Mouse (Mus musculus) cerebellum, adult 2 months (tissue): ENCODE results near the gene Tars2. TPM values are rescaled to one million over a fixed set of nuclear protein-coding genes. Genes with fewer than 3 reads are reported as not detected.

Experiments used
- DNase-seq, 2 experiments: peaks; one replicate each; pipeline ENCODE4 v3.0.0; 2021
- H3K27ac ChIP-seq: fragments of 200-500 bp; 2 replicates; pipeline ENCODE4 v1.5.1; 2012; ENCODE audit warnings: low read length, control low read depth, inconsistent platforms; ENCODE audit not compliant: insufficient read depth
- H3K27me3 ChIP-seq: fragments of 200-500 bp; 2 replicates; pipeline ENCODE4 v1.6.1; 2012; ENCODE audit warnings: inconsistent platforms, mild to moderate bottlenecking, low read length, moderate library complexity; ENCODE audit not compliant: control insufficient read depth, insufficient read depth
- H3K4me1 ChIP-seq: fragments of 200-500 bp; 2 replicates; pipeline ENCODE4 v1.6.1; 2011; ENCODE audit warnings: low read length; ENCODE audit not compliant: control insufficient read depth, insufficient read depth
- H3K4me3 ChIP-seq: fragments of 200-500 bp; replicated peaks from 2 replicates; pipeline ENCODE3; 2011; ENCODE audit warnings: mild to moderate bottlenecking, low read depth, low read length, control low read depth; ENCODE audit not compliant: insufficient read depth
- CTCF ChIP-seq: fragments of 200-500 bp; IDR thresholded peaks from 2 replicates; pipeline ENCODE4 v1.5.1; 2011; ENCODE audit warnings: low read depth, mild to moderate bottlenecking, control low read depth, low read length, moderate library complexity, borderline replicate concordance; ENCODE audit not compliant: insufficient read depth
- POLR2A ChIP-seq: fragments of 200-500 bp; IDR thresholded peaks from 2 replicates; pipeline ENCODE4 v1.6.1; 2011; ENCODE audit warnings: low read length, control low read depth, borderline replicate concordance; ENCODE audit not compliant: insufficient read depth
- WGBS: fragments of 180-500 bp; shearing (Covaris S2); methylation state at CpG from one replicate; pipeline ENCODE4 v1.1.7; 2018; 5-methylcytosine and 5-hydroxymethylcytosine counted together
- polyA plus RNA-seq: library from polyadenylated mRNA; depleted of rRNA; stranded (reverse); fragments of >200 nt; gene quantifications from 2 replicates; pipeline ENCODE4 v1.2.3, GENCODE M21; 2012

Gene Tars2
- polyA plus RNA-seq, 1 experiment = 41.3 TPM

GRCm38 (mm10) chr3:95754345-95755206 lies 5.4 kb downstream of the Tars2 start:
- Histone ChIP-seq H3K27ac (no peak overlapping the region; the same call in 1 of the 2 replicates), H3K27me3 (no peaks in the 10 kb centered on the region), H3K4me3 (peak overlapping the region; percentile 98), H3K4me1 (no peaks in the 10 kb centered on the region)
- DNase-seq = peak; percentile 96
- under 1% methylated on average over 30 of the region's 30 CpGs for WGBS
- TF ChIP-seq CTCF = no peak
- TF ChIP-seq POLR2A = peak; percentile 74; the same call in 1 of the 2 replicates

GRCm38 (mm10) chr3:95752935-95753334 lies 7.1 kb downstream of the Tars2 start:
- 81% methylated on average over 3 of the region's 3 CpGs for WGBS
- TF ChIP-seq CTCF (no peak), POLR2A (no peak)

GRCm38 (mm10) chr3:95740406-95740805 lies 19.6 kb downstream of the Tars2 start:
- TF ChIP-seq CTCF (no peak), POLR2A (no peak)
- WGBS = 73% methylated on average over 8 of the region's 8 CpGs
- no peaks in the 10 kb centered on the region for H3K27me3 ChIP-seq
- H3K4me1 ChIP-seq = peaks cover 3% of the 10 kb centered on the region
- H3K4me3 ChIP-seq = no peak overlapping the region
- no peak overlapping the region for H3K27ac ChIP-seq
- no peak for DNase-seq

More at GRCm38 (mm10) chr3:95752935-95753334, 7.1 kb downstream of the Tars2 start:
- H3K27me3 ChIP-seq = no peaks in the 10 kb centered on the region
- no peaks in the 10 kb centered on the region for H3K4me1 ChIP-seq
- no peak overlapping the region for H3K4me3 ChIP-seq
- no peak for DNase-seq
- H3K27ac ChIP-seq = no peak overlapping the region

GRCm38 (mm10) chr3:95739353-95740104 lies 20.5 kb downstream of the Tars2 start, which contains the start of gene Ecm1:
Gene Ecm1 (minus strand): TSS chr3:95739569.
- TF ChIP-seq POLR2A (no peak), CTCF (no peak)
- WGBS = 70% methylated on average over 7 of the region's 7 CpGs
- DNase-seq = no peak

GRCm38 (mm10) chr3:95735071-95735670 lies 24.8 kb downstream of the Tars2 start:
- WGBS = 90% methylated on average over 12 of the region's 12 CpGs
- H3K4me1 ChIP-seq = no peaks in the 10 kb centered on the region

More at GRCm38 (mm10) chr3:95739353-95740104, 20.5 kb downstream of the Tars2 start, which contains the start of gene Ecm1:
- Histone ChIP-seq H3K27ac (no peak within 1 kb of the TSS), H3K4me1 (peaks cover 3% of the 10 kb centered on the region), H3K27me3 (no peaks in the 10 kb centered on the region), H3K4me3 (no peak within 1 kb of the TSS)

DNA sequence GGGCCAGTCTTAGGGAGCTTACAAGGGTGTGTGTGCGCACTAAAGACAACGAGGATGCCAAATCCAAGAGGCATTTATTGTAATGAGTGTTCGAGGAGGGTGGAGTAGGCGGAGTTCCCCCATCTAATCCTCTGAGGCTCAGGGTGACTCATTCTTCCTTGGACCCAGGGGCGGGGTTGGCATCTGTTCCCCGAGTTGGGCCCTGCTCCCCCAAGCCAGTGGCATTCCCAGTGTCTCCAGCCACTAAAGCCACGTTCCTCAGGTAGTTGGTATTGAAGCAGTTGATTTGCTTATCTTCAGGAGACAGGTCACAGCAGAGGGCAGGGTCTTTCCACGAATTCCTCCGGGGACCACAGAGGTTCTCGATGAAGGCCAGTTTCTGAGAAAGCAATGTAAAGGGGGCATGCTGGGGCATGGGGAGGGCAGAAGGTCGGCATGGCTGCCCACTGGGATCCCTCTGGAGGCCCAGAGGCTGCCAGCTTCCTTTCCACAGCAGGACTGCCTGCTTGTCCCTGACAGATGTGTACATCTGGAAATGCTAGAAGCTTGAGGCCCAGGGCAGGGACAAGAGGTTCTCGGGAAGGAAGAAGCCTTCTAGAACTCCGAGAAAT lies 25.8 kb downstream of the Tars2 start:
- H3K4me1 ChIP-seq = no peaks in the 10 kb centered on the region
- no peaks in the 10 kb centered on the region for H3K27me3 ChIP-seq
- no peak overlapping the region for H3K4me3 ChIP-seq
- no peak for DNase-seq
- WGBS = 83% methylated on average over 13 of the region's 13 CpGs
- TF ChIP-seq POLR2A = no peak
- TF ChIP-seq CTCF = no peak
- no peak overlapping the region for H3K27ac ChIP-seq

More at GRCm38 (mm10) chr3:95735071-95735670, 24.8 kb downstream of the Tars2 start:
- no peak overlapping the region for H3K4me3 ChIP-seq
- no peak for DNase-seq
- no peak overlapping the region for H3K27ac ChIP-seq
- TF ChIP-seq POLR2A (no peak), CTCF (no peak)
- H3K27me3 ChIP-seq = no peaks in the 10 kb centered on the region
